Mouse (Mus musculus) adrenal gland, postnatal 14 days (tissue): Measurements from ENCODE around the gene Mapk6. TPM values are rescaled to one million over a fixed set of nuclear protein-coding genes. Genes with fewer than 3 reads are reported as not detected.

Source experiments
- total RNA-seq: library from RNA; stranded (reverse); gene quantifications from 2 replicates; pipeline ENCODE4 v1.2.3, GENCODE M21; 2021

Mapk6 gene
- total RNA-seq, 1 experiment from 2014 or later: 38.0 TPM

Other genes with a start within 250 kb of the Mapk6 start
- gene Myo5c, start 178.0 kb downstream of the Mapk6 start, total RNA-seq: 7.0 and 7.3 TPM in 2 replicates
- gene Gnb5, start 103.7 kb downstream of the Mapk6 start, total RNA-seq: 30.0 and 32.6 TPM in 2 replicates
- gene Bcl2l10, start 62.2 kb downstream of the Mapk6 start, total RNA-seq: not detected in 2 replicates
- 32.0 and 37.1 TPM in 2 replicates for gene Leo1, start 31.5 kb upstream of the Mapk6 start, total RNA-seq
- 73.6 and 85.1 TPM in 2 replicates for gene Tmod3, start 149.7 kb upstream of the Mapk6 start, total RNA-seq
- gene Tmod2, start 201.3 kb upstream of the Mapk6 start, total RNA-seq: 15.7 and 20.2 TPM in 2 replicates
- gene Lysmd2, start 215.7 kb upstream of the Mapk6 start, total RNA-seq: 18.8 and 20.5 TPM in 2 replicates